Mouse (Mus musculus): ENCODE data around the gene Tyw5. TPM values are rescaled to one million over a fixed set of nuclear protein-coding genes. Genes with fewer than 3 reads are reported as not detected.

The Tyw5 gene
- polyA plus RNA-seq, 1 experiment: 7.1 TPM

GRCm38 (mm10) chr1:57386519-57386918, 20.4 kb downstream of the Tyw5 start:
- TF ChIP-seq CTCF (IDR thresholded peaks at IDR 0.05; ENCODE audit: control insufficient read depth, insufficient read depth, insufficient replicate concordance, low read depth, low read length) (no peak), POLR2A (IDR thresholded peaks at IDR 0.05; ENCODE audit: control insufficient read depth, low read depth, low read length) (no peak)
- H3K27ac ChIP-seq (ENCODE audit: control insufficient read depth, insufficient read depth, low read depth, low read length): no peak overlapping the region
- H3K4me3 ChIP-seq (ENCODE audit: control insufficient read depth, low read depth, low read length): no peak overlapping the region
- no peaks in the 10 kb centered on the region for H3K36me3 ChIP-seq (ENCODE audit: control insufficient read depth, insufficient read depth, low read length)
- no peaks in the 10 kb centered on the region for H3K4me1 ChIP-seq (ENCODE audit: control insufficient read depth, insufficient read depth, low read length)
- no peaks in the 10 kb centered on the region for H3K27me3 ChIP-seq (ENCODE audit: control insufficient read depth, insufficient read depth, low read length)

- H3K4me3 ChIP-seq (ENCODE audit: control insufficient read depth, low read depth, low read length): peak within 1 kb of the TSS; percentile 96
These were observed 29.2 kb downstream of the Tyw5 start, which contains the start of gene 1700066M21Rik for GRCm38 (mm10) chr1:57377376-57378341. Gene 1700066M21Rik (plus strand): TSS chr1:57377620.

GRCm38 (mm10) chr1:57376806-57377205, 30.1 kb downstream of the Tyw5 start:
- no peaks in the 10 kb centered on the region for H3K27me3 ChIP-seq (ENCODE audit: control insufficient read depth, insufficient read depth, low read length)
- no peaks in the 10 kb centered on the region for H3K36me3 ChIP-seq (ENCODE audit: control insufficient read depth, insufficient read depth, low read length)
- no peaks in the 10 kb centered on the region; the same call in 1 of the 2 replicates for H3K4me1 ChIP-seq (ENCODE audit: control insufficient read depth, insufficient read depth, low read length)
- H3K4me3 ChIP-seq (ENCODE audit: control insufficient read depth, low read depth, low read length): peak overlapping the region; percentile 96; the same call in 1 of the 2 replicates
- H3K27ac ChIP-seq (ENCODE audit: control insufficient read depth, insufficient read depth, low read depth, low read length): peak overlapping the region; percentile 65
- TF ChIP-seq CTCF (IDR thresholded peaks at IDR 0.05; ENCODE audit: control insufficient read depth, insufficient read depth, insufficient replicate concordance, low read depth, low read length) (no peak), POLR2A (IDR thresholded peaks at IDR 0.05; ENCODE audit: control insufficient read depth, low read depth, low read length) (no peak)

More at GRCm38 (mm10) chr1:57377376-57378341, 29.2 kb downstream of the Tyw5 start, which contains the start of gene 1700066M21Rik:
- no peaks in the 10 kb centered on the region for H3K27me3 ChIP-seq (ENCODE audit: control insufficient read depth, insufficient read depth, low read length)
- no peak for TF ChIP-seq CTCF (IDR thresholded peaks at IDR 0.05; ENCODE audit: control insufficient read depth, insufficient read depth, insufficient replicate concordance, low read depth, low read length)
- peak; percentile 94 for TF ChIP-seq POLR2A (IDR thresholded peaks at IDR 0.05; ENCODE audit: control insufficient read depth, low read depth, low read length)
- H3K27ac ChIP-seq (ENCODE audit: control insufficient read depth, insufficient read depth, low read depth, low read length): peak within 1 kb of the TSS; percentile 94
- no peaks in the 10 kb centered on the region; the same call in 1 of the 2 replicates for H3K4me1 ChIP-seq (ENCODE audit: control insufficient read depth, insufficient read depth, low read length)
- H3K36me3 ChIP-seq (ENCODE audit: control insufficient read depth, insufficient read depth, low read length): no peaks in the 10 kb centered on the region

GRCm38 (mm10) chr1:57375276-57375675, 31.6 kb downstream of the Tyw5 start:
- no peaks in the 10 kb centered on the region for H3K36me3 ChIP-seq (ENCODE audit: control insufficient read depth, insufficient read depth, low read length)
- no peaks in the 10 kb centered on the region; the same call in 1 of the 2 replicates for H3K4me1 ChIP-seq (ENCODE audit: control insufficient read depth, insufficient read depth, low read length)
- no peaks in the 10 kb centered on the region for H3K27me3 ChIP-seq (ENCODE audit: control insufficient read depth, insufficient read depth, low read length)
- H3K27ac ChIP-seq (ENCODE audit: control insufficient read depth, insufficient read depth, low read depth, low read length): no peak overlapping the region
- H3K4me3 ChIP-seq (ENCODE audit: control insufficient read depth, low read depth, low read length): no peak overlapping the region; the same call in 1 of the 2 replicates
- TF ChIP-seq POLR2A (IDR thresholded peaks at IDR 0.05; ENCODE audit: control insufficient read depth, low read depth, low read length): no peak

- Histone ChIP-seq H3K4me3 (ENCODE audit: control insufficient read depth, low read depth, low read length) (no peak overlapping the region), H3K4me1 (ENCODE audit: control insufficient read depth, insufficient read depth, low read length) (no peaks in the 10 kb centered on the region), H3K27me3 (ENCODE audit: control insufficient read depth, insufficient read depth, low read length) (no peaks in the 10 kb centered on the region), H3K36me3 (ENCODE audit: control insufficient read depth, insufficient read depth, low read length) (no peaks in the 10 kb centered on the region), H3K27ac (ENCODE audit: control insufficient read depth, insufficient read depth, low read depth, low read length) (no peak overlapping the region)
- no peak for TF ChIP-seq CTCF (IDR thresholded peaks at IDR 0.05; ENCODE audit: control insufficient read depth, insufficient read depth, insufficient replicate concordance, low read depth, low read length)
- TF ChIP-seq POLR2A (IDR thresholded peaks at IDR 0.05; ENCODE audit: control insufficient read depth, low read depth, low read length): no peak
These were observed 36.5 kb downstream of the Tyw5 start for GRCm38 (mm10) chr1:57370451-57370850.

GRCm38 (mm10) chr1:57369111-57369510, 37.8 kb downstream of the Tyw5 start:
- Histone ChIP-seq H3K36me3 (ENCODE audit: control insufficient read depth, insufficient read depth, low read length) (no peaks in the 10 kb centered on the region), H3K27ac (ENCODE audit: control insufficient read depth, insufficient read depth, low read depth, low read length) (no peak overlapping the region), H3K27me3 (ENCODE audit: control insufficient read depth, insufficient read depth, low read length) (no peaks in the 10 kb centered on the region), H3K4me1 (ENCODE audit: control insufficient read depth, insufficient read depth, low read length) (no peaks in the 10 kb centered on the region), H3K4me3 (ENCODE audit: control insufficient read depth, low read depth, low read length) (no peak overlapping the region)
- TF ChIP-seq CTCF (IDR thresholded peaks at IDR 0.05; ENCODE audit: control insufficient read depth, insufficient read depth, insufficient replicate concordance, low read depth, low read length) (no peak), POLR2A (IDR thresholded peaks at IDR 0.05; ENCODE audit: control insufficient read depth, low read depth, low read length) (no peak)

GRCm38 (mm10) chr1:57367446-57367845, 39.5 kb downstream of the Tyw5 start:
- TF ChIP-seq CTCF (IDR thresholded peaks at IDR 0.05; ENCODE audit: control insufficient read depth, insufficient read depth, insufficient replicate concordance, low read depth, low read length): no peak
- no peak for TF ChIP-seq POLR2A (IDR thresholded peaks at IDR 0.05; ENCODE audit: control insufficient read depth, low read depth, low read length)
- no peak overlapping the region for H3K4me3 ChIP-seq (ENCODE audit: control insufficient read depth, low read depth, low read length)
- no peaks in the 10 kb centered on the region for H3K27me3 ChIP-seq (ENCODE audit: control insufficient read depth, insufficient read depth, low read length)
- no peak overlapping the region for H3K27ac ChIP-seq (ENCODE audit: control insufficient read depth, insufficient read depth, low read depth, low read length)
- no peaks in the 10 kb centered on the region for H3K36me3 ChIP-seq (ENCODE audit: control insufficient read depth, insufficient read depth, low read length)
- H3K4me1 ChIP-seq (ENCODE audit: control insufficient read depth, insufficient read depth, low read length): no peaks in the 10 kb centered on the region
